Mouse (Mus musculus) CH12.LX (cell line): ENCODE results near the gene Macrod2. TPM values are rescaled to one million over a fixed set of nuclear protein-coding genes. Genes with fewer than 3 reads are reported as not detected.

ENCODE experiments used
- DNase-seq: peaks from one replicate; pipeline ENCODE4 v3.0.0-alpha.2; 2013; ENCODE audit errors: extremely low read depth
- H3K27ac ChIP-seq: 2 replicates; pipeline ENCODE4 v1.5.1; 2012; ENCODE audit warnings: low read depth, mild to moderate bottlenecking, control low read depth, moderate library complexity; ENCODE audit not compliant: insufficient read depth
- H3K27me3 ChIP-seq: replicated peaks from 2 replicates; pipeline ENCODE3; 2012; ENCODE audit warnings: inconsistent platforms
- H3K36me3 ChIP-seq, 2 experiments: replicated peaks in 1 of 2; 2 replicates each; pipeline versions ENCODE3 to v1.6.1; 2012; ENCODE audit warnings: inconsistent platforms in 1 of 2, low read length in 1 of 2, mild to moderate bottlenecking in 1 of 2, mixed read lengths in 1 of 2, moderate library complexity in 1 of 2; ENCODE audit not compliant: control insufficient read depth in 1 of 2, insufficient read depth in 1 of 2
- H3K4me1 ChIP-seq, 2 experiments: 2 replicates each; pipeline ENCODE4 v1.6.1; 2012; ENCODE audit warnings: inconsistent platforms in 1 of 2, moderate library complexity in 1 of 2; ENCODE audit not compliant: insufficient read depth in 2 of 2, control insufficient read depth in 1 of 2
- H3K4me2 ChIP-seq: 2 replicates; pipeline ENCODE4 v1.6.1; 2012; ENCODE audit warnings: low read depth, mild to moderate bottlenecking, control low read depth; ENCODE audit not compliant: poor library complexity, insufficient read depth, severe bottlenecking
- H3K4me3 ChIP-seq, 3 experiments: fragments of 150-350 bp in 1 of 3; sonication (generic) in 1 of 3; replicated peaks in 1 of 3; 2 replicates each; pipeline versions ENCODE3 to v1.5.1; 2011 to 2012; ENCODE audit warnings: low read depth in 2 of 3, low read length in 2 of 3, mild to moderate bottlenecking in 2 of 3, moderate library complexity in 2 of 3, control low read depth in 1 of 3, improper control_type of control experiment in 1 of 3, inconsistent platforms in 1 of 3, mixed read lengths in 1 of 3; ENCODE audit not compliant: poor library complexity in 1 of 3
- H3K79me2 ChIP-seq: replicated peaks from 2 replicates; pipeline ENCODE4 v1.6.1; 2012; ENCODE audit warnings: mild to moderate bottlenecking, moderate library complexity; ENCODE audit not compliant: control insufficient read depth, poor library complexity, insufficient read depth, severe bottlenecking; ENCODE audit errors: extremely low read depth
- H3K9ac ChIP-seq: 2 replicates; pipeline ENCODE4 v1.6.1; 2012; ENCODE audit warnings: low read depth, mild to moderate bottlenecking, control low read depth, moderate library complexity; ENCODE audit not compliant: insufficient read depth
- H3K9me3 ChIP-seq: replicated peaks from 2 replicates; pipeline ENCODE3; 2012; ENCODE audit warnings: low read length, inconsistent platforms, mixed read lengths
- BHLHE40 ChIP-seq: IDR thresholded peaks from 2 replicates; pipeline ENCODE4 v1.6.1; 2011; ENCODE audit warnings: mild to moderate bottlenecking, low read depth, low read length, improper control_type of control experiment
- CHD1 ChIP-seq: IDR thresholded peaks from 2 replicates; pipeline ENCODE4 v1.6.1; 2012; ENCODE audit warnings: low read depth, low read length, improper control_type of control experiment, inconsistent platforms
- CTCF ChIP-seq, 2 experiments: IDR thresholded peaks in 1 of 2; conservative IDR thresholded peaks in 1 of 2; 2 replicates each; pipeline ENCODE4 v1.5.1; 2011 to 2012; ENCODE audit warnings: low read depth in 2 of 2, low read length in 2 of 2, improper control_type of control experiment in 1 of 2, inconsistent platforms in 1 of 2, mild to moderate bottlenecking in 1 of 2, moderate library complexity in 1 of 2
- E2F4 ChIP-seq: IDR thresholded peaks from 2 replicates; pipeline ENCODE4 v1.6.1; 2011; ENCODE audit warnings: low read depth, low read length, improper control_type of control experiment; ENCODE audit not compliant: insufficient replicate concordance
- ETS1 ChIP-seq: conservative IDR thresholded peaks from 2 replicates; pipeline ENCODE4 v1.6.1; 2012; ENCODE audit warnings: low read depth, mild to moderate bottlenecking, inconsistent platforms, low read length, improper control_type of control experiment, moderate library complexity
- HCFC1 ChIP-seq: IDR thresholded peaks from 2 replicates; pipeline ENCODE4 v1.6.1; 2012; ENCODE audit warnings: low read depth, mild to moderate bottlenecking, inconsistent platforms, low read length, improper control_type of control experiment
- IRF4 ChIP-seq: IDR thresholded peaks from 2 replicates; pipeline ENCODE4 v1.6.1; 2014; ENCODE audit warnings: low read depth, mild to moderate bottlenecking, inconsistent platforms, low read length, improper control_type of control experiment
- JUN ChIP-seq: IDR thresholded peaks from 2 replicates; pipeline ENCODE4 v1.6.1; 2011; ENCODE audit warnings: low read depth, mild to moderate bottlenecking, low read length, improper control_type of control experiment, moderate library complexity; ENCODE audit not compliant: insufficient read depth
- MAFK ChIP-seq: IDR thresholded peaks from 2 replicates; pipeline ENCODE4 v1.6.1; 2011; ENCODE audit warnings: low read length, improper control_type of control experiment; ENCODE audit not compliant: insufficient replicate concordance
- MAX ChIP-seq: IDR thresholded peaks from 2 replicates; pipeline ENCODE4 v1.6.1; 2011; ENCODE audit warnings: low read length, improper control_type of control experiment
- MXI1 ChIP-seq: IDR thresholded peaks from 2 replicates; pipeline ENCODE4 v1.6.1; 2011; ENCODE audit warnings: mild to moderate bottlenecking, low read depth, low read length, improper control_type of control experiment
- MYC ChIP-seq: IDR thresholded peaks from 2 replicates; pipeline ENCODE4 v1.6.1; 2011; ENCODE audit warnings: low read depth, mild to moderate bottlenecking, improper control_type of control experiment, low read length
- NELFE ChIP-seq: IDR thresholded peaks from 2 replicates; pipeline ENCODE4 v1.6.1; 2011; ENCODE audit warnings: low read depth, low read length, improper control_type of control experiment
- RAD21 ChIP-seq: IDR thresholded peaks from 2 replicates; pipeline ENCODE4 v1.6.1; 2011; ENCODE audit warnings: low read depth, mild to moderate bottlenecking, low read length, improper control_type of control experiment, moderate library complexity
- RCOR1 ChIP-seq: conservative IDR thresholded peaks from 2 replicates; pipeline ENCODE4 v1.6.1; 2012; ENCODE audit warnings: low read depth, mild to moderate bottlenecking, inconsistent platforms, low read length, improper control_type of control experiment
- SMC3 ChIP-seq: IDR thresholded peaks from 2 replicates; pipeline ENCODE4 v1.6.1; 2011; ENCODE audit warnings: low read depth, low read length, improper control_type of control experiment
- TBP ChIP-seq: conservative IDR thresholded peaks from 2 replicates; pipeline ENCODE4 v1.6.1; 2011; ENCODE audit warnings: low read depth, low read length, improper control_type of control experiment
- TCF12 ChIP-seq: IDR thresholded peaks from 2 replicates; pipeline ENCODE4 v1.6.1; 2014; ENCODE audit warnings: low read depth, mild to moderate bottlenecking, inconsistent platforms, low read length, improper control_type of control experiment
- USF1 ChIP-seq: IDR thresholded peaks from 2 replicates; pipeline ENCODE4 v1.6.1; 2014; ENCODE audit warnings: low read depth, mild to moderate bottlenecking, inconsistent platforms, low read length, improper control_type of control experiment
- ZKSCAN1 ChIP-seq: IDR thresholded peaks from 2 replicates; pipeline ENCODE4 v1.6.1; 2012; ENCODE audit warnings: low read depth, inconsistent platforms, low read length, improper control_type of control experiment, borderline replicate concordance
- ZMIZ1 ChIP-seq: IDR thresholded peaks from 2 replicates; pipeline ENCODE4 v1.6.1; 2012; ENCODE audit warnings: low read depth, mild to moderate bottlenecking, inconsistent platforms, low read length, improper control_type of control experiment
- ZNF384 ChIP-seq: IDR thresholded peaks from 2 replicates; pipeline ENCODE4 v1.6.1; 2012; ENCODE audit warnings: low read depth, low read length, improper control_type of control experiment, inconsistent platforms
- dilution Hi-C: fragments of 300-500 bp; cut with MboI; formaldehyde crosslinking; loops from 2 replicates; pipeline ENCODE4 v1.14.3; 2020; ENCODE audit warnings: low sequenced_read_pairs; ENCODE audit not compliant: extremely low pct_unique_long_range_greater_than_20kb, extremely low pct_ligation_motif_present
- in situ Hi-C: fragments of 300-500 bp; cut with MboI; formaldehyde crosslinking; loops from 3 replicates; pipeline ENCODE4 v1.14.3; 2019; ENCODE audit warnings: low sequenced_read_pairs, low pct_ligation_motif_present, low pct_unique_long_range_greater_than_20kb, mixed read lengths
- polyA plus RNA-seq: library from polyadenylated mRNA; unstranded; fragments of >175 nt; gene quantifications from 2 replicates; pipeline ENCODE4 v1.2.1, GENCODE M21; 2012; ENCODE audit warnings: low read depth; ENCODE audit not compliant: insufficient read length
- total RNA-seq, 2 experiments: library from RNA; depleted of rRNA; stranded (reverse); fragments of 300-350 nt in 1 of 2; fragments of >200 nt in 1 of 2; gene quantifications; 2 replicates each; pipeline ENCODE4 v1.2.3; 2012 to 2014

Gene Macrod2
- total and polyA plus RNA-seq, 3 experiments = not detected

GRCm38 (mm10) chr2:141091320-141091719 is 696.2 kb downstream of the Macrod2 start:
- H3K4me2 ChIP-seq = no peak overlapping the region
- dilution Hi-C loops = no loop called here
- no peaks in the 10 kb centered on the region for H3K4me1 ChIP-seq

GRCm38 (mm10) chr2:141117579-141117978 is 722.5 kb downstream of the Macrod2 start:
- Histone ChIP-seq H3K9me3 (peaks cover 40% of the 10 kb centered on the region), H3K9ac (no peak overlapping the region), H3K36me3 (no peaks in the 10 kb centered on the region)
- no peak for DNase-seq
- no peak for TF ChIP-seq MAFK
- no peak for TF ChIP-seq MXI1
- TF ChIP-seq ZNF384 = no peak
- no peak for TF ChIP-seq TCF12
- TF ChIP-seq NELFE = no peak
- no peak for TF ChIP-seq RAD21
- TF ChIP-seq USF1 = no peak
- no peak for TF ChIP-seq IRF4
- TF ChIP-seq ZKSCAN1 = no peak
- TF ChIP-seq ETS1 = no peak
- TF ChIP-seq CTCF (conservative IDR thresholded peaks at IDR 0.05 in 1 of 2, IDR thresholded peaks at IDR 0.05 in 1 of 2; ENCODE audit: low read depth in 2 of 2, low read length in 2 of 2) = no peak
- TF ChIP-seq TBP = no peak
- TF ChIP-seq MYC = no peak
- TF ChIP-seq E2F4 = no peak
- TF ChIP-seq RCOR1 = no peak
- TF ChIP-seq MAX = no peak
- no peak for TF ChIP-seq BHLHE40
- no peak for TF ChIP-seq ZMIZ1
- TF ChIP-seq, all 38 proteins: peak for 0
- H3K4me3 ChIP-seq = no peak overlapping the region
- H3K4me2 ChIP-seq = no peak overlapping the region
- in situ Hi-C loops (no loop called here), dilution Hi-C loops (no loop called here)
- no peaks in the 10 kb centered on the region for H3K4me1 ChIP-seq
- H3K79me2 ChIP-seq = no peaks in the 10 kb centered on the region
- H3K27ac ChIP-seq = no peak overlapping the region
- no peaks in the 10 kb centered on the region for H3K27me3 ChIP-seq

More at GRCm38 (mm10) chr2:141091320-141091719, 696.2 kb downstream of the Macrod2 start:
- no peak for DNase-seq
- Histone ChIP-seq H3K27me3 (no peaks in the 10 kb centered on the region), H3K4me3 (no peak overlapping the region), H3K9me3 (peaks cover 43% of the 10 kb centered on the region), H3K79me2 (no peaks in the 10 kb centered on the region), H3K27ac (no peak overlapping the region), H3K36me3 (no peaks in the 10 kb centered on the region), H3K9ac (no peak overlapping the region)
- in situ Hi-C loops = no loop called here
- TF ChIP-seq JUN (no peak), MAX (no peak), ETS1 (no peak), SMC3 (no peak), CHD1 (no peak), HCFC1 (no peak)
